Comparison of ENCODE assay signal across 8 mouse cellular contexts in genomic region chr2:153241250-153242014, GRCm38 (mm10). TPM values are rescaled to one million over a fixed set of nuclear protein-coding genes. Genes with fewer than 3 reads are reported as not detected.
DNase-seq lines count a peak whose midpoint lies in the region; ATAC-seq and TF ChIP-seq lines count a peak whose summit lies in the region.

Gene Plagl2, minus strand, starts transcription at chr2:153241426.
Gene Pofut1, plus strand, starts transcription at chr2:153241533.

- peak; percentile 95 for ATAC-seq in heart, embryonic 13.5 days (ENCODE audit: extremely low read depth, insufficient number of reproducible peaks, low FRiP score, low TSS enrichment)
- ATAC-seq in liver, embryonic 12.5 days, result peak; percentile 93
- ATAC-seq in stomach, embryonic 15.5 days (ENCODE audit: insufficient read depth, low FRiP score, low read depth), result peak; percentile 93

- H3K36me3 ChIP-seq in C2C12 (ENCODE audit: control insufficient read depth, insufficient read depth), result peaks cover 20% of the 10 kb centered on the region
- H3K36me3 ChIP-seq in erythroblast, embryonic 14.5 days (ENCODE audit: control insufficient read depth), result peaks cover 69% of the 10 kb centered on the region
- peaks cover 36% of the 10 kb centered on the region for H3K36me3 ChIP-seq in heart, embryonic 13.5 days
- peaks cover 52% of the 10 kb centered on the region for H3K36me3 ChIP-seq in liver, embryonic 12.5 days
- H3K36me3 ChIP-seq in stomach, embryonic 15.5 days, result no peaks in the 10 kb centered on the region

- H3K27me3 ChIP-seq in C2C12 (ENCODE audit: control insufficient read depth, insufficient read depth, insufficient read length), result no peaks in the 10 kb centered on the region
- no peaks in the 10 kb centered on the region for H3K27me3 ChIP-seq in erythroblast, embryonic 14.5 days (ENCODE audit: control insufficient read depth)
- no peaks in the 10 kb centered on the region for H3K27me3 ChIP-seq in heart, embryonic 13.5 days (replicated peaks)
- H3K27me3 ChIP-seq in liver, embryonic 12.5 days (replicated peaks), result no peaks in the 10 kb centered on the region
- no peaks in the 10 kb centered on the region for H3K27me3 ChIP-seq in stomach, embryonic 15.5 days (replicated peaks)

- H3K27ac ChIP-seq in heart, embryonic 13.5 days (replicated peaks), result peak within 1 kb of the TSS; percentile 97
- H3K27ac ChIP-seq in liver, embryonic 12.5 days, result peak within 1 kb of the TSS; percentile 97
- peak within 1 kb of the TSS; percentile 96 for H3K27ac ChIP-seq in stomach, embryonic 15.5 days

- WGBS in heart, embryonic 13.5 days, result under 1% methylated on average over 68 of the region's 72 CpGs
- under 1% methylated on average over 70 of the region's 72 CpGs for WGBS in liver, embryonic 12.5 days (ENCODE audit: insufficient replicate concordance)
- under 1% methylated on average over 48 of the region's 72 CpGs for WGBS in stomach, embryonic 15.5 days

- peak within 1 kb of the TSS; percentile 95 for H3K4me2 ChIP-seq in heart, embryonic 13.5 days
- H3K4me2 ChIP-seq in liver, embryonic 12.5 days, result peak within 1 kb of the TSS; percentile 84
- H3K4me2 ChIP-seq in stomach, embryonic 15.5 days, result peak within 1 kb of the TSS; percentile 80

- DNase-seq in brain, embryonic 14.5 days (ENCODE audit: low read depth), result peak; percentile 96
- peak; percentile 94 for DNase-seq in kidney, postnatal 10 days
- DNase-seq in natural killer cell, adult 2 months (ENCODE audit: low spot score in 2 of 2), result peak; percentile 78 to 85

- peak within 1 kb of the TSS; percentile 72 for H3ac ChIP-seq in C2C12 (ENCODE audit: control insufficient read depth, insufficient read length, low read depth)

- peaks cover 70% of the 10 kb centered on the region for H3K4me1 ChIP-seq in erythroblast, embryonic 14.5 days (ENCODE audit: control insufficient read depth)
- peaks cover 48% of the 10 kb centered on the region for H3K4me1 ChIP-seq in heart, embryonic 13.5 days
- peaks cover 57% of the 10 kb centered on the region for H3K4me1 ChIP-seq in liver, embryonic 12.5 days
- H3K4me1 ChIP-seq in stomach, embryonic 15.5 days, result peaks cover 20% of the 10 kb centered on the region

- no peaks in the 10 kb centered on the region for H3K9me3 ChIP-seq in erythroblast, embryonic 14.5 days (ENCODE audit: control insufficient read depth, low read length)
- H3K9me3 ChIP-seq in heart, embryonic 13.5 days, result no peaks in the 10 kb centered on the region
- no peaks in the 10 kb centered on the region for H3K9me3 ChIP-seq in liver, embryonic 12.5 days (replicated peaks)
- no peaks in the 10 kb centered on the region for H3K9me3 ChIP-seq in stomach, embryonic 15.5 days

- peak; percentile 36 for TF ChIP-seq CTCF in C2C12 (IDR thresholded peaks at IDR 0.05; ENCODE audit: control insufficient read depth, insufficient read depth, insufficient read length)
- TF ChIP-seq CTCF in brain, embryonic 14.5 days (IDR thresholded peaks at IDR 0.05; ENCODE audit: borderline replicate concordance, extremely low read depth, insufficient read depth, insufficient read length), result no peak

- peak; percentile 74 for TF ChIP-seq POLR2A in brain, embryonic 14.5 days (IDR thresholded peaks at IDR 0.05; ENCODE audit: borderline replicate concordance, extremely low read depth, insufficient read depth, insufficient read length, poor library complexity, severe bottlenecking)

- H3K79me2 ChIP-seq in C2C12 (ENCODE audit: control insufficient read depth, insufficient read depth), result peaks cover 71% of the 10 kb centered on the region

- H3K79me3 ChIP-seq in C2C12 (ENCODE audit: low read depth), result peaks cover 37% of the 10 kb centered on the region

- H3K9ac ChIP-seq in heart, embryonic 13.5 days, result peak within 1 kb of the TSS; percentile 99
- H3K9ac ChIP-seq in liver, embryonic 12.5 days, result peak within 1 kb of the TSS; percentile 98
- H3K9ac ChIP-seq in stomach, embryonic 15.5 days, result peak within 1 kb of the TSS; percentile 99

- H3K4me3 ChIP-seq in C2C12 (ENCODE audit: insufficient read depth, poor library complexity, severe bottlenecking), result peak within 1 kb of the TSS; percentile 83
- H3K4me3 ChIP-seq in erythroblast, embryonic 14.5 days (replicated peaks), result peak within 1 kb of the TSS; percentile 88
- peak within 1 kb of the TSS; percentile 98 for H3K4me3 ChIP-seq in heart, embryonic 13.5 days
- peak within 1 kb of the TSS; percentile 82 for H3K4me3 ChIP-seq in liver, embryonic 12.5 days
- H3K4me3 ChIP-seq in stomach, embryonic 15.5 days (replicated peaks), result peak within 1 kb of the TSS; percentile 98

TF ChIP-seq in C2C12, 6 proteins besides CTCF, POLR2A, EP300 and RAD21:
- TF ChIP-seq MAX (IDR thresholded peaks at IDR 0.05) (no peak), MYOG (IDR thresholded peaks at IDR 0.05; ENCODE audit: control insufficient read depth, extremely low read depth, insufficient read length) (no peak)

RNA-seq across cellular contexts. Expression of gene Plagl2, which starts in this region (rescaled TPM):
- polyA plus RNA-seq in C2C12 (2012; fragmentation: generic; extraction: Trizol), result 4.5 TPM
- polyA plus RNA-seq in brain, embryonic 14.5 days (2012; rRNA removed), result 8.7 and 14.5 TPM in 2 replicates
- 2.2 and 2.3 TPM in 2 replicates for polyA plus RNA-seq in erythroblast, embryonic 14.5 days (2012)
- 12.2 and 12.5 TPM in 2 replicates for polyA plus RNA-seq in heart, embryonic 13.5 days (2015; fragmentation: Nextera tagmentation; extraction: Ambion mirVana)
- polyA plus RNA-seq in liver, embryonic 12.5 days (2016; fragmentation: Nextera tagmentation; extraction: Ambion mirVana), result 24.4 and 26.8 TPM in 2 replicates
- polyA plus RNA-seq in stomach, embryonic 15.5 days (2015; fragmentation: Nextera tagmentation; extraction: Ambion mirVana), result 20.5 and 25.6 TPM in 2 replicates

RNA-seq across cellular contexts. Expression of gene Pofut1, which starts in this region (rescaled TPM):
- 14.3 TPM for polyA plus RNA-seq in C2C12 (2012; fragmentation: generic; extraction: Trizol)
- polyA plus RNA-seq in brain, embryonic 14.5 days (2012; rRNA removed), result 26.4 and 27.1 TPM in 2 replicates
- polyA plus RNA-seq in erythroblast, embryonic 14.5 days (2012), result 0.58 and 0.97 TPM in 2 replicates
- 4.6 and 4.8 TPM in 2 replicates for polyA plus RNA-seq in heart, embryonic 13.5 days (2015; fragmentation: Nextera tagmentation; extraction: Ambion mirVana)
- 3.6 and 4.3 TPM in 2 replicates for polyA plus RNA-seq in liver, embryonic 12.5 days (2016; fragmentation: Nextera tagmentation; extraction: Ambion mirVana)
- 8.8 and 9.0 TPM in 2 replicates for polyA plus RNA-seq in stomach, embryonic 15.5 days (2015; fragmentation: Nextera tagmentation; extraction: Ambion mirVana)

Comparison
In these comparisons a context has a peak if more than half of its experiments do, and no peak if none do; other contexts are left out.
1. Peak in every context shown above with its lines: DNase-seq, ATAC-seq, H3K4me3 ChIP-seq and H3K27ac ChIP-seq.